Mouse (Mus musculus) kidney, adult 9 months (tissue): ENCODE measurements around the gene Acyp2.

Experiments used
- DNase-seq: peaks from one replicate; pipeline ENCODE4 v3.0.0; 2022

Gene Acyp2

DNA sequence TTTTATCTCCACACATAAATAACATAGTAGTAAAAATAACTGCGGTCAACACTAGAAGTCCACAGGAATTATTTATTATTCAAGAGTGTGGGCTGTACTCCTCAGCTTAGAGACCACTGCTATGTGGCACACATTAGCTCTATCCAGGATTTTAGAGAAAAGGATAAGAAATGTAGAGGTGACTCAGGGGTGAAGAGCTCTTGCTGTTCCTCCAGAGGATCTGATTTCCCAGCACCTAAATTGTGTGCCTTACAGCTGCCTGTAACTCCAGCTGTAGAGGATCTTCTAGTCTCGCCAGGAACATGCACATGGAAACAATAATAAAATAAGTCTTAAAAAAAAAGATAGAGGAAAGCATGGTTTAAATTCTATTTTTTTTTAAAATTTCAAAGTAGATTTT is 70.5 kb downstream of the Acyp2 start:
- no peak for DNase-seq

DNA sequence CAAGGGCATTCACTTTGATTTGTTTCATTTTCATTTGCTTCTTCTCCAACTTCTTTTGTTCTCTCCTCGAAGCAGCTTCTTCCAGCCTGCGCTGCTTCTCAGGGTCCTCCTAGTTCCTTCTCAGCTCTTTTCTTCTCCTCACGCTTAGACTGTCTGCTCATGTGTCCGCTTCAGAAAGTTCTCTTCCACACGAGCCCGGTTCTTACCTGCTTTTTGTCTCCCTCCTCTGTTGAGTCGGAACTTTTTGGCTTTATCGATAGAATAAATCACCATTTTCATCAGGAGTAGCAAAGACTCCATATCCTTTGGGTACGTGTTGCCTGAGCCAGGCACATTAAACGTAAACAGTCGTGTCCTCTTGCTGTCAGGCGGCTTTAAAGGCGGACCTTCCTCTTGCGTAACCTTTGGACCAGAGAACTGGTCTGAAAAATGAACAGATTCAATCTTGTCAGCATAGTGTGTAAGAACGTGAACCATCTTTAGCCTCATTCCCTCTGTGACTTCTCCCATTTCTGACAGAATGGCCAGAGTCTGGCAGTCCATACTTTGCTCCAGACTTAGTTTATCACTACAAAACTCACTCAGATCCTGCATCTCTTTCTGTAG is 76.5 kb downstream of the Acyp2 start:
- DNase-seq, result peak; percentile 11

DNA sequence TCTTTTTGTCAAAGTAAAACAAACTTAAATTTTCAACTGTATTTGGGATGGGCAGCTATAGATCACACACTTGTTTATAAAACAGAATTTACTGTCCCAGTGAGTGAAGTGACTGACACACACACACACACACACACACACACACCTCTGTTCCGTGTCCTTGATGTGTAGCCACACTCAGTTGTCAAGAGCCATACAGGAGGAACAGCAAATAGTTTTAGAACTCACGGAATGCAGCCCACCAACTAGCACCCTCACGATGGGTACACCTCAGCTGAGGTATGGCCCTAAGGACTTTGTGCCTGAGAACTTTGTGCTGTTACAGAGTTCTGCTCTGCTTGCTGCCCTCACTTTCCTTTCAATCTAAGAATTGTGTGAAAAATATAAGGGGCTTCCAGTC is 78.8 kb downstream of the Acyp2 start:
- no peak for DNase-seq

DNA sequence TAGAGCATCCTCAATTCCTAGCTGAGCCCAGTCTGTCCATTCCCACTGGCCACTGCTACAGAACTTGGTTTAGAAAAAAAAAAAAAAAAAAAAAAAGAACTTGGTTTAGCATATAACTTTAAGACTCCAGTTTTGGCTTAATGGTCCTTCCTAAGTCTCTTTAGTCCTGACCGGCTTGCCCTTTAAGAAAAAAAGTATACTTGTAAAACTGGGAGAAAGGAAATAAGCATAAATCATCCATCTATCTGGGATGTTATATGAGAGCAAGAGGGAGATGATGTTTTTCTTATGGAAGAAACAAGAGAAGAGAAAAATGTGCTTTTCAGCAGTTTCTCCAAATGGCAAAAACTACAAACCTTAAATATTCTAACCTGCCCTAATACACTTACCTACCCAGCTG is 89.2 kb downstream of the Acyp2 start:
- no peak for DNase-seq

- DNase-seq, result no peak
Observed at GRCm38 (mm10) chr11:30553408-30553807, 96.0 kb downstream of the Acyp2 start.

DNA sequence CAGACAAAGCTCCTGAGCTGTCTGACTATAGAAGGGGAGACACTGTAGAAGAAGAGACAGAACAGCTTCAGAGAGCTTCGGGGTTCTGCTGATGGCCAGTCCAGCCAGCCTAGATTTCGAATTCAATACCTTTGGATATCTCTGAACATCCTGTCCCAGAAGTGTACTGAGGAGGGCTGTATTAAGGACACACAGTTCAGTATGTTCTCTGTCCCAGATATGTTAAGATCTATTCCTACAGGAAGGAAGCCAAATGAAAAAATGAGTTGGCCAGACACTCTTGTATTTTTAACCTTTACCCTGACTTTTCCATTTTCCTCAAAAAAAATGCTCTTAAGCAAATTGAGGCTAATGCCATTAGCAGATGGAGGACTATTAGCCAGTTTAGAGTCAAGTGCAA is 132.3 kb downstream of the Acyp2 start:
- DNase-seq, result peak; percentile 30

DNA sequence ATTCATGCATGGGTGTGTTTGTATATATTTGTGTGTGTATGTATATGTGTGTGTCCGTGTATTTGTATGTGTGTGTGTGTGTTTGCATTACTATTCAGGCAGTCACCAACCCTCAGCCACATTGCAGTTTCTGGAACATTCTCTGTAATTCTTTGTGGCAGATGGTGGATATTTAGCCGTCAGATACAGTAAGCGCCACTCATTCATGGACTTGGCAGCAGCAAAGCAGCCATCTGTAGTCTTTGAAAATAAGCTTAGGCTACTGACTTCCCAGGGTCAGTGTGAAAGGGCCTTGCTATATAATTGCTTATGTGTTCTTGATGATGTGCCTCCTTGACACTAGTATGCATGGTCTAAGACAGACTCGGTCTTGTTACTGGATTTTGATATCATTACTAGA is 141.2 kb downstream of the Acyp2 start:
- no peak for DNase-seq

DNA sequence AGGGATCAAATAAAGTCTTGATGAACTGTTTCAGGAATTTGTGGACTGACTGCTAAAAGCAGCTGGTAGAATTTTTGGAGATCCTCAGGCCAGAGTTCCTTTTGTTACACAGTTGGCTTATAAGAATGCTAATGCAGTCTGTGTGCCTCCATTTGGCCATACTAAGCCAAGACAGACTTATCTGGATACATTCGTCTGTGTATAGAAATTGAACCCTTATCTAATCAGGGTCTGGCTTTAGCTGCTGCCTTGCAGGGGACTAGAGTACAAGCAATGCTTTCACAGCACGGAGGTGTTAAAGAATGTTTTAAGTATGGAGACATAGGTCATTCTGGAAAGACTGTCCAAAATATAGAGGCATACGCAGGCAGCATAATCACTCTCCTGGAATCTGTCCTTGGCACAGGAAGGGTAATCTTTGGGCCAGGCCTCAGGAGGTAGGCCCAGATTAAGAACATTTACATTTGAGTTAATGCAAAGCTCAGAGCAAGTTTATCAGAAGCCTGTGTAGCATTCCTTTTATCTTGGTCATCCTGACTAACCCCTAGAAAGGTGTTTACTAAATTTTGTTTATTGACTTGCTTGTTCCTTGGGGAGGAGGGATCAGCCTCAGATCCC is 150.5 kb downstream of the Acyp2 start:
- no peak for DNase-seq

- no peak for DNase-seq
Observed at GRCm38 (mm10) chr11:30497151-30497550, 152.2 kb downstream of the Acyp2 start.

GRCm38 (mm10) chr11:30491515-30492260 is 157.7 kb downstream of the Acyp2 start:
- DNase-seq, result no peak

DNA sequence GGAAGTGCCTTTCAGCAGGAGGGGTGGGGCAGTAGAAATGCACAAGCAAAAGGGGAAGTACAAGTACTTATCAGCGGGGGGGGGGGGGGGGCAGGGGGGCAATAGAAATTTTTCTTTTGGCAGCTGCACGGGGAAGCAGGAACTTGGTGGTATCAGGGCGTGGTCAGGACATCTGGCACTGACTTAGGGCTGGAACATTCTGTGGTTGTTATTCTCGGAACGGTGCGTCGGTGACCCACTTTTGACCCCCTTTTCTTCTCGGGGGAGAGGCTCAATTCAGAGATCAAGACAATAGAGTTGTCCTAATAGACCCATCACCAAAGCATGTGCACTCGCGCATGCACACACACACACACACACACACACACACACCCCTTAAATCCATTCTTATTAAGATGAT is 161.2 kb downstream of the Acyp2 start:
- no peak for DNase-seq

DNA sequence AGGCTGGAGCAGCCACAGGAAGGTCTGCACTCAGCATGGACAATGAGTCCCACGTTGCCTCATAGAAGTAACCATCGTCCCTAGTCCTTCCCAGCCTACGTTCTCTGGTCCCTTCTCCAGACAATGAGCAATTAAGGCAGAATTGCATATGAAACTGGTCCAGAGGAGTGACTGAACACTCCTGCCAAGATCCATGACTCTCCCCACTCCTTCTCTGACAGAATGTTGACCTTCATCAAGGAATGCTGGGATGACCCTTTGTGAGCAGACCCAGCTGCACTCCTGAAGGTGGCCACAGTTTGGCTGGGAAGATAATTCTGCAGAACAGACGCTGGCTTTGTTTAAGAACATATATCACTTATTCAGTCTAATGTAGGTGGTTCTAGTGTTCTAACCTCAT is 166.1 kb downstream of the Acyp2 start:
- no peak for DNase-seq

DNA sequence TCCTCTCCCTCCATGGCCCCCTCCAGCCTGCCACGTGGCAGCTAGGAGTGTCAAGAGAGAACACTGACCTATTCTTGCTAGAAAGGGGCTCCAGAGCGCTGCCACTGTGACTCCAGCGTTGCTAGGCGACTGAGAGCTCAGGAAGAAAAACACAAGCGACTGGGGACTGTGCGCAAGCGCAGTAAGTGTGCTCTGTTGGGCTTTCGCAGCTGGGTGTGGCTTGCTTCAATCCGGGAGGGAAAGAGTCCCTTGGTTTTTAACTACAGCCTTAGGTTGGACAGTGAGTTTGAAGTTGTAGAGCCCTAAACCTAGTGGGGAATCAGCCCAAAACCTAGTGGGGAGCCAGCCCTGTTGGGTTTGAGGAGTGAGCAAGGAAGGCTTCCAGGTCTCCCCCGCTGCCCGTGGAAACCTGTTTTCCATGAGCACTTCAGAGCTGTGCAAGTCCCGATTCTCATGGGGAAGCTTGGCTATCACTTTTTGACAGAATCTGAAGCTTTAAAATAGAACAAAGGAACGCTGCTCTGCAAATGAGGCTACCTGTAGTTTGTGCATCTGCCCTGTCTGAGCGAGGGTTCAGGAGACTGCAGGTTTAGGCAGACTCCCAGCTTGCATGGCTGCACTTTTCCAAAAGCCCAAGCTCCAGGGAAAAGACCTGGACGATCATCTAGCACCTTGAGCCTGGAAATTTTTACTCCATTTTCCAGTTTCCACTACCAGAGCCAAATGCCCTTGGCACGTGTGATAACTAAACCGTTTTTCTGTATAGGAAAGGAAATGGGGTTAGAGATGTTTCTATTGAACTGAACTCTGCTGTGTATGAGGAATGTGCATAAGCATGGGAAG is 177.4 kb downstream of the Acyp2 start, which contains the start of gene 4930505A04Rik:
4930505A04Rik (minus strand) TSS at position 77 of the 843 bp plus-strand sequence.
- DNase-seq, result peak; percentile 87

DNA sequence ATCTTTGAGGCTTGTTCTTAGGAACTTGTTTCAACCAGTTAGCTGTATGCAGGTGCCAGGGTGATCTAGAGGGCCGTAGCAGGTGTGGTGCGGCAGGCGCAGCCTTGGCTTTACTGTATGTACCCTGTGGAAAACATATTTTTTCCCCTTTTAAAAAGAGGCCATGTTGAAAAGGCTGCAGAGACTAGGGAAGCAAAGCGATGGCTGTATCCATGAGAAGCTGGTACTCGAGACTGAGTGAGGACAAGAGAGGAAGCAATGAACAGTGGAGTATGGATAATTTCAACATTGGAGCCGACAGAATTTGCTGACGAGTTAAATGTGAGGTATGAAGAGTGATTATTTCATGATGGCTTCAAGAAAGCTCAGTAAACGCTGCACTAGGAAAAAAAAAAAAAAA is 178.2 kb downstream of the Acyp2 start:
- no peak for DNase-seq
